Mouse (Mus musculus): ENCODE results near the gene Hsd3b6.
"Not testable (repeated sequence)": the region's sequence is repeated elsewhere in the genome, so short reads cannot be mapped to it uniquely, and the experiment has no call there.

Hsd3b6 gene

DNA sequence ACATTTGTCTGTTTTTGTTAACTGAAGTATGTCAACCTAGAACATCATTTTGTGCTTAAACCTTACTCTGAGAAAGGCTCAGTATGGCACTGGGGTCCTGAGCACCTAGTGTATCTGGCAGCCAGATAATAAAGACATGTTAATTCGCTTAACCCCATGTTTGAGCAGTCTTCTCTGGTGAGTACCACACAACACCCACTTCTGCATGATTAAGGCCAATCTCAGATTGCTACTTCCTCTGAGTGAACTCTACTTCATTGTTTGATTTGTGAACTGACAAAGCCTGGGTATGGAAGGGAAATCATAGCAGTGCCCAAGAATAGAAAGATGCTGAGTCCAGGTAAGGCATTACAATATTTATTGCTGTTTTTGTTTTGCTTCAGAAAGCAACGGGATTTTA is 37.6 kb upstream of the Hsd3b6 start:
- Histone ChIP-seq H3K9me3 (ENCODE audit: low read length) (no peaks in the 10 kb centered on the region), H3K4me3 (replicated peaks; ENCODE audit: low read length) (no peak overlapping the region), H3K27me3 (ENCODE audit: insufficient read depth, low read length) (no peaks in the 10 kb centered on the region), H3K4me1 (replicated peaks; ENCODE audit: low read depth, low read length) (no peaks in the 10 kb centered on the region), H3K36me3 (ENCODE audit: insufficient read depth, low read length) (no peaks in the 10 kb centered on the region)
- TF ChIP-seq CTCF (conservative IDR thresholded peaks at IDR 0.05; ENCODE audit: low read length) (no peak), POU5F1 (IDR thresholded peaks at IDR 0.05; ENCODE audit: borderline replicate concordance, low read length) (no peak), NANOG (IDR thresholded peaks at IDR 0.05; ENCODE audit: borderline replicate concordance, low read length) (no peak)

DNA sequence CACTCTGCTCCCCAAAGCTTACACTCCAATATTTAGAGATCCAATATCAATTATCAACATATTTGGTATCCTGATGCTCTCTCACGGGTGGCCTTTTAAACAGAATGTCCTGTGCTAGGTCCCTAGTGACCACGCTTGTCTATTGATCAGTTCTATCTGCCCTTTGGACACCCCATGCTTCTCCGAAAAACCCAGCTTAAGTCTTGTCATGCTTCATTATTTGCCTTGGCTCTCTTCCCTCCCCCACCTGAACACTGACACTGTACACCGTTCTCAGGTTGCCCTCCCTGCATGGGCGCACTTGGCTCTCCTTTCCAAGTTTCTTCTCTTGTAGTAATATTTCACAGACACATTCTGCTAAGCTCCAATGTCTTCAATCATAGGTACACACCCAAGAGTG is 36.0 kb upstream of the Hsd3b6 start:
- Histone ChIP-seq H3K9me3 (ENCODE audit: low read length) (no peaks in the 10 kb centered on the region), H3K27me3 (ENCODE audit: insufficient read depth, low read length) (no peaks in the 10 kb centered on the region), H3K4me1 (replicated peaks; ENCODE audit: low read depth, low read length) (no peaks in the 10 kb centered on the region), H3K4me3 (replicated peaks; ENCODE audit: low read length) (no peak overlapping the region), H3K36me3 (ENCODE audit: insufficient read depth, low read length) (no peaks in the 10 kb centered on the region)
- TF ChIP-seq NANOG (IDR thresholded peaks at IDR 0.05; ENCODE audit: borderline replicate concordance, low read length): no peak
- no peak for TF ChIP-seq CTCF (conservative IDR thresholded peaks at IDR 0.05; ENCODE audit: low read length)
- no peak for TF ChIP-seq POU5F1 (IDR thresholded peaks at IDR 0.05; ENCODE audit: borderline replicate concordance, low read length)

DNA sequence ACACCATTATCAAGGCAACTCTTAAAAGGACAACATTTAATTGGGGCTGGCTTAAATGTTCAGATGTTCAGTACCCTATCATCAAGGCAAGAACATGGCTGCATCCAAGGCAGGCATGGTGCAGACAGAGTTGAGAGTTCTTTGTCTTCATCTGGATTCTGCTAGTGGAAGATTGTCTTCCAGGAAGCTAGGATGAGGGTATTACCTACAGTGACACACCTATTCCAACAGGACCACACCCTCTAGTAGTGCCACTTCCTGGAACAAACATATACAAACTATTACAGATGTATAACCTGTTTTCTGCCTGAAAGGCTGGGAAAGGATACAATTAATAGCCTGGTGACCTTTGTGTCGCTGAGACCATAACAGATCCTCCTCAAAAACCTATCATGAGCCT is 34.7 kb upstream of the Hsd3b6 start:
- no peaks in the 10 kb centered on the region for H3K9me3 ChIP-seq (ENCODE audit: low read length)
- no peak overlapping the region for H3K4me3 ChIP-seq (replicated peaks; ENCODE audit: low read length)
- TF ChIP-seq CTCF (conservative IDR thresholded peaks at IDR 0.05; ENCODE audit: low read length) (no peak), NANOG (IDR thresholded peaks at IDR 0.05; ENCODE audit: borderline replicate concordance, low read length) (no peak), POU5F1 (IDR thresholded peaks at IDR 0.05; ENCODE audit: borderline replicate concordance, low read length) (no peak)
- no peaks in the 10 kb centered on the region for H3K27me3 ChIP-seq (ENCODE audit: insufficient read depth, low read length)
- no peaks in the 10 kb centered on the region for H3K36me3 ChIP-seq (ENCODE audit: insufficient read depth, low read length)
- no peaks in the 10 kb centered on the region for H3K4me1 ChIP-seq (replicated peaks; ENCODE audit: low read depth, low read length)

DNA sequence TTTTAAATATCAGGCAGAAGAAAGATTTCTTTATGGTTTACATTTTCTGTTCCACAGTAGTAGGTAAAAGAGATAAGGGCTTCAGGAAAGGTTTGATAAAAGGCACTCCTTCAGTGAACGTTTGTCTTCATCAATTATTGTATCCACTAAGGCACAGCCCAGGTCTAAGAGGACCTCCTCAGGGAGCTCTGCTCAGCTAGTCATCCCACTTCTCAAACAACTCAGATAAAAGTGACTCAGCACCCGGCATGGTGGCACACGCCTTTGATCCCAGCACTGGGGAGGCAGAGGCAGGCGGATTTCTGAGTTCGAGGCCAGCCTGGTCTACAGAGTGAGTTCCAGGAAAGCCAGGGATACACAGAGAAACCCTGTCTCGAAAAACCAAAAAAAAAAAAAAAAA is 1.6 kb downstream of the Hsd3b6 start:
- not testable (repeated sequence) for H3K4me3 ChIP-seq (replicated peaks; ENCODE audit: low read length); H3K9me3 ChIP-seq (ENCODE audit: low read length); H3K27me3 ChIP-seq (ENCODE audit: insufficient read depth, low read length); H3K4me1 ChIP-seq (replicated peaks; ENCODE audit: low read depth, low read length); H3K36me3 ChIP-seq (ENCODE audit: insufficient read depth, low read length)

DNA sequence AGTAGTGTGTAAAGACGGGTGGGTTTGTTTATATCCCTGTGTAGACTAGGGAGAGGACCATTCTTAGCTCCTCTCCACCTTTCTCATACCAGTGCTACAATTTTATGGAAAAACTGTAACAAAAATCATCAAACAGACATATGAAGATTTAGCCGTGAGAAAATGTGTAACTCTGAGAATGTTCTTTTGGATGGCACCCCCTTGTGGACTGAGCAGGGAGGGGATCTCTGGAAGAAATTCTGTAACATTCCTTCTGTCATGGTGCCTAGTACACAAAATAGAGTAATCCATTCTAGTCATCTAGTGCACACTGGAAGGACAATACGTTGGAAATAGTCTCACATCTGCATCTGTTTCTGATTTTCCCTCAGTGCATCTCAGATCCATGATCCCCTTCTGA is 9.2 kb downstream of the Hsd3b6 start:
- peak; percentile 20 for TF ChIP-seq CTCF (conservative IDR thresholded peaks at IDR 0.05; ENCODE audit: low read length)
- H3K36me3 ChIP-seq (ENCODE audit: insufficient read depth, low read length); H3K4me1 ChIP-seq (replicated peaks; ENCODE audit: low read depth, low read length); H3K4me3 ChIP-seq (replicated peaks; ENCODE audit: low read length); H3K27me3 ChIP-seq (ENCODE audit: insufficient read depth, low read length): not testable (repeated sequence)
- H3K9me3 ChIP-seq (ENCODE audit: low read length): peaks cover 11% of the 10 kb centered on the region; the same call in 1 of the 2 replicates

DNA sequence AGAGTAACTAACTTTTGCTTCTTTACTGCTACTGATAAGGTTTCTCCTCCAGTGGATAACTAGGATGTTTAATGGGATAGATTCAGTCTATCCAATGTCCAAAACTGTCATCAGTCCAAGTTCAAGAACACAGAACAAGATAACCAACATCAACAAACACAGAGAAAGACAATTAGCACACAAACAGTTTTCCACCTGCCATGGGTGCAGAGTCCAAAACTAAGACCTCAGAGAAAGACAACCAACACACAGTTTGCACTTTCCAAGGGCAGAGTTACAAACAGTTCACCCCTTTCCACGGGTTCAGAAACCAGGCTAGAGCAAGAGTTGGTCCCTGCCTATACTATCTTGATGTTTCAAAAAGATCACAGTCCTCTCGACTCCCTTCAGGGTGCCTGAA is 27.7 kb downstream of the Hsd3b6 start:
- Histone ChIP-seq H3K27me3 (ENCODE audit: insufficient read depth, low read length) (no peaks in the 10 kb centered on the region), H3K4me1 (replicated peaks; ENCODE audit: low read depth, low read length) (no peaks in the 10 kb centered on the region), H3K36me3 (ENCODE audit: insufficient read depth, low read length) (no peaks in the 10 kb centered on the region), H3K4me3 (replicated peaks; ENCODE audit: low read length) (no peak overlapping the region), H3K9me3 (ENCODE audit: low read length) (peaks cover 55% of the 10 kb centered on the region)
- no peak for TF ChIP-seq CTCF (conservative IDR thresholded peaks at IDR 0.05; ENCODE audit: low read length)
- TF ChIP-seq POU5F1 (IDR thresholded peaks at IDR 0.05; ENCODE audit: borderline replicate concordance, low read length): no peak
- no peak for TF ChIP-seq NANOG (IDR thresholded peaks at IDR 0.05; ENCODE audit: borderline replicate concordance, low read length)

DNA sequence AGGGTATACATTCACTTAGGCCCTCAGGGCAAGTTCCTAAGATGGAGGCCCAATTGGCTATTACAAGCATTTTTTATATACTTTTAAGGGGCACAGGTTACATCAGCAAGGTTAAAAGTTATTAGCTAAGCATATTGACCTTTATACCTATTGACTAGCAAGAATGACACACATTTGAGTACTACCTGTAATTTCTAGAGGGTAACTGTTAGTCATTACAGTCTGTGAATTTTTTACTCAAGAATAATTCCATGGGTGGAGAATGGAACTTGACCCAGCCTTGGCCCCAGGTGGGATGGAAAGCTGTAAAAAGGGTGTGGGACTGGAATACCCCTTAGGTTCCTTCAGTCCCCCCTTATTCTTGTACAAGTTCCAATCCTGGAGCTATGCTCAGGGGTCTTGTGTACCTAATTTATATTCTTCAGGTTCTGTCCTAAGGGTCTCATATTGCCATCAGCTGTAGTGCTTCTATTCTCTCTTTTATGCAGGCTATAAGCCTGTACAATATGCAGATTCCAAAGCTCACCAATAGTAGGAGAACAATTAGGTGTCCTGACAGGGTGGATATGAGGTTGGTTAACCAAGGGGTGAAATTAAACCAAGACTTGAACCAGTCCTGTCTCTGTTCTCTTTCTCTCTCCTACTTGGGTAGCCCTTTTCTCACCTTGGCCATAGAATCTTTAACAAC is 31.9 kb downstream of the Hsd3b6 start:
- Histone ChIP-seq H3K4me1 (replicated peaks; ENCODE audit: low read depth, low read length) (no peaks in the 10 kb centered on the region), H3K4me3 (replicated peaks; ENCODE audit: low read length) (no peak overlapping the region), H3K36me3 (ENCODE audit: insufficient read depth, low read length) (no peaks in the 10 kb centered on the region), H3K27me3 (ENCODE audit: insufficient read depth, low read length) (no peaks in the 10 kb centered on the region), H3K9me3 (ENCODE audit: low read length) (peaks cover 79% of the 10 kb centered on the region)
- no peak for TF ChIP-seq NANOG (IDR thresholded peaks at IDR 0.05; ENCODE audit: borderline replicate concordance, low read length)
- no peak for TF ChIP-seq POU5F1 (IDR thresholded peaks at IDR 0.05; ENCODE audit: borderline replicate concordance, low read length)
- no peak for TF ChIP-seq CTCF (conservative IDR thresholded peaks at IDR 0.05; ENCODE audit: low read length)

DNA sequence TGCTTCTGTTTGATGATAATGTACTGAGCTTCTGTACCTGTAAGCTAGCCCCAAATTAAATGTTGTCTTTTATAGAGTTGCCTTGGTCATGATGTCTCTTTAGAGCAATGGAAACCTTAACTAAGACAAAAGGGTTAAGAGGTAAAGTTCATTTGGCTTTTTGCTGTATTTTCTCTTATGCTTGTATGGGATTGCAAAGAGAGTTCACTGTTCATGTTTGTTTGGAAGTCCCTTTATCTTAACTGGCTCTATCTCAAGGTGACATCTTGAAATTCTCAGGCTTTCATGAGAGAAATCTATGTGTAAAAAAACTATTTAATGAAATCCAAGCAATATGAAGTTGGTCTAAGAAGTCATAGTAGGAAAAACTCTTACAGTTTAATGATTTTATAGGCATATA is 33.3 kb downstream of the Hsd3b6 start:
- no peaks in the 10 kb centered on the region for H3K4me1 ChIP-seq (replicated peaks; ENCODE audit: low read depth, low read length)
- H3K4me3 ChIP-seq (replicated peaks; ENCODE audit: low read length): no peak overlapping the region
- TF ChIP-seq POU5F1 (IDR thresholded peaks at IDR 0.05; ENCODE audit: borderline replicate concordance, low read length) (no peak), CTCF (conservative IDR thresholded peaks at IDR 0.05; ENCODE audit: low read length) (no peak), NANOG (IDR thresholded peaks at IDR 0.05; ENCODE audit: borderline replicate concordance, low read length) (no peak)
- peaks cover 67% of the 10 kb centered on the region for H3K9me3 ChIP-seq (ENCODE audit: low read length)
- H3K27me3 ChIP-seq (ENCODE audit: insufficient read depth, low read length): no peaks in the 10 kb centered on the region
- H3K36me3 ChIP-seq (ENCODE audit: insufficient read depth, low read length): no peaks in the 10 kb centered on the region

DNA sequence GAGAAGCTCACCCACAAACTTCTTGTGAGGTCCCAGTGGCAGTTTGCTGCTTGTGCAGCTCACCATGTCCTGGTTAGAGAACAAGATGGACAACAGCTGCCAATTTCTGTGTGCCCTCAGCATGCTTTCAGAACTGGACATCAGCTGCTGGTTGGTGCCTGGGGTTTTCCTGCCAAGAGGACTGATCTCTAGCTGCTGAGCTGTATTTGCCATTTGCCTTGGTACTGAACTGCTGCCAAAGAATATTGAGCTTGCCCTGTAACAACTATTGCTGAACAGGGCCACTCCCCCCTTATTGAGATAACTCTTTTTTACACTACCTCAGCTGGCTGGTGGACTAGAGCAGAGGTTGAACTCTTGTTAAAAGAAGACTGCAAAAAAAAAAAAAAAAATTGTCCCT is 50.1 kb downstream of the Hsd3b6 start:
- no peaks in the 10 kb centered on the region for H3K36me3 ChIP-seq (ENCODE audit: insufficient read depth, low read length)
- no peak overlapping the region for H3K4me3 ChIP-seq (replicated peaks; ENCODE audit: low read length)
- no peak for TF ChIP-seq CTCF (conservative IDR thresholded peaks at IDR 0.05; ENCODE audit: low read length)
- TF ChIP-seq POU5F1 (IDR thresholded peaks at IDR 0.05; ENCODE audit: borderline replicate concordance, low read length): no peak
- no peak for TF ChIP-seq NANOG (IDR thresholded peaks at IDR 0.05; ENCODE audit: borderline replicate concordance, low read length)
- H3K4me1 ChIP-seq (replicated peaks; ENCODE audit: low read depth, low read length): no peaks in the 10 kb centered on the region
- no peaks in the 10 kb centered on the region for H3K9me3 ChIP-seq (ENCODE audit: low read length)
- no peaks in the 10 kb centered on the region for H3K27me3 ChIP-seq (ENCODE audit: insufficient read depth, low read length)
